Mouse (Mus musculus): ENCODE results near the gene Oprm1. TPM values are rescaled to one million over a fixed set of nuclear protein-coding genes. Genes with fewer than 3 reads are reported as not detected.

Oprm1 gene
- total RNA-seq, 4 experiments from 2014 or later, result not detected

GRCm38 (mm10) chr10:7077971-7078370 is 319.7 kb downstream of the Oprm1 start:
- no peak for DNase-seq (ENCODE audit: low spot score in 2 of 2)

Other genes starting within 250 kb of the Oprm1 start
- not detected for gene Gm10945, start 3.3 kb downstream of the Oprm1 start, total RNA-seq (2022)

Measured in gastrocnemius, adult 8-10 months (tissue).